Mouse (Mus musculus) midbrain, postnatal 0 days (tissue): Measurements from ENCODE around the gene Tmem44. TPM values are rescaled to one million over a fixed set of nuclear protein-coding genes. Genes with fewer than 3 reads are reported as not detected.

Source experiments
- ATAC-seq: fragments of 200-750 bp; cut with Nextera tagmentation; 2 replicates; pipeline ENCODE4 v1.8.0; 2017; ENCODE audit warnings: moderate number of reproducible peaks, mild to moderate bottlenecking, moderate TSS enrichment, moderate library complexity; ENCODE audit not compliant: low FRiP score
- DNase-seq: peaks from one replicate; pipeline ENCODE4 v3.0.0-alpha.2; 2015; ENCODE audit warnings: low spot score
- H3K27ac ChIP-seq: fragments of 300-500 bp; sonication (generic); 2 replicates; pipeline ENCODE4 v1.5.1; 2014; ENCODE audit warnings: low read depth, mild to moderate bottlenecking, low read length, mixed read lengths
- H3K27me3 ChIP-seq: fragments of 300-500 bp; sonication (generic); 2 replicates; pipeline ENCODE4 v1.6.1; 2014; ENCODE audit warnings: low read length, control low read depth, mixed read lengths; ENCODE audit not compliant: insufficient read depth
- H3K36me3 ChIP-seq: fragments of 300-500 bp; sonication (generic); 2 replicates; pipeline ENCODE4 v1.6.1; 2014; ENCODE audit warnings: low read length, control low read depth, mixed read lengths; ENCODE audit not compliant: insufficient read depth
- H3K4me1 ChIP-seq: fragments of 300-500 bp; sonication (generic); 2 replicates; pipeline ENCODE4 v1.6.1; 2014; ENCODE audit warnings: mild to moderate bottlenecking, control low read depth, antibody characterized with exemption, low read length, mixed read lengths; ENCODE audit not compliant: insufficient read depth
- H3K4me2 ChIP-seq: fragments of 300-500 bp; sonication (generic); 2 replicates; pipeline ENCODE4 v1.6.1; 2014; ENCODE audit warnings: low read depth, mild to moderate bottlenecking, low read length, mixed read lengths; ENCODE audit not compliant: poor library complexity, severe bottlenecking
- H3K4me3 ChIP-seq: fragments of 300-500 bp; sonication (generic); 2 replicates; pipeline ENCODE4 v1.5.1; 2014; ENCODE audit warnings: low read depth, mild to moderate bottlenecking, low read length, moderate library complexity
- H3K9ac ChIP-seq: fragments of 300-500 bp; sonication (generic); replicated peaks from 2 replicates; pipeline ENCODE4 v1.6.1; 2014; ENCODE audit warnings: mild to moderate bottlenecking, low read length, moderate library complexity, mixed read lengths; ENCODE audit not compliant: poor library complexity, severe bottlenecking
- H3K9me3 ChIP-seq: fragments of 300-500 bp; sonication (generic); 2 replicates; pipeline ENCODE4 v1.6.1; 2016; ENCODE audit warnings: low read length, control low read depth
- CTCF ChIP-seq: IDR thresholded peaks from 2 replicates; pipeline ENCODE4 v1.5.1; 2016; ENCODE audit warnings: antibody characterized with exemption, mild to moderate bottlenecking
- WGBS: fragments of 180-500 bp; shearing (Covaris S2); extraction: QIAGEN DNeasy Blood & Tissue Kit; methylation state at CpG from one replicate; pipeline ENCODE4 v1.1.7; 2014; 5-methylcytosine and 5-hydroxymethylcytosine counted together
- polyA plus RNA-seq: library from polyadenylated mRNA; unstranded; fragments of >200 nt; fragmentation: Nextera tagmentation; extraction: Ambion mirVana; gene quantifications from 2 replicates; pipeline ENCODE4 v1.2.1, GENCODE M21; 2015
- total RNA-seq: library from RNA; depleted of rRNA; stranded (reverse); fragments of >200 nt; gene quantifications from 2 replicates; pipeline ENCODE4 v1.2.3, GENCODE M21; 2014

Tmem44 gene
- total and polyA plus RNA-seq, 2 experiments from 2014 or later = 64.3 to 114 TPM

- H3K4me2 ChIP-seq = no peak overlapping the region
- 92% methylated on average over 12 of the region's 12 CpGs for WGBS
- no peaks in the 10 kb centered on the region for H3K27me3 ChIP-seq
- H3K9me3 ChIP-seq = no peaks in the 10 kb centered on the region
- H3K27ac ChIP-seq = no peak overlapping the region
- no peak for DNase-seq
- TF ChIP-seq CTCF = no peak
- no peaks in the 10 kb centered on the region for H3K4me1 ChIP-seq
- H3K36me3 ChIP-seq = 0 out of 2 replicates have a peak, but pooled peaks cover 3% of the 10 kb centered on the region
- ATAC-seq = no peak
- H3K9ac ChIP-seq = no peak overlapping the region
- no peak overlapping the region for H3K4me3 ChIP-seq
Observed at GRCm38 (mm10) chr16:30509340-30509739, 41.3 kb downstream of the Tmem44 start.

GRCm38 (mm10) chr16:30508738-30509137, 41.9 kb downstream of the Tmem44 start:
- no peaks in the 10 kb centered on the region for H3K4me1 ChIP-seq
- H3K4me2 ChIP-seq = no peak overlapping the region
- DNase-seq (no peak), ATAC-seq (no peak)
- H3K36me3 ChIP-seq = 0 out of 2 replicates have a peak, but pooled peaks cover 3% of the 10 kb centered on the region
- H3K27ac ChIP-seq = no peak overlapping the region
- WGBS = 92% methylated on average over 9 of the region's 9 CpGs
- H3K9ac ChIP-seq = no peak overlapping the region
- no peak overlapping the region for H3K4me3 ChIP-seq
- no peaks in the 10 kb centered on the region for H3K27me3 ChIP-seq
- H3K9me3 ChIP-seq = no peaks in the 10 kb centered on the region
- TF ChIP-seq CTCF = no peak

- no peak overlapping the region for H3K4me2 ChIP-seq
- H3K4me1 ChIP-seq = no peaks in the 10 kb centered on the region
- no peak overlapping the region for H3K4me3 ChIP-seq
- 73% methylated on average over 10 of the region's 10 CpGs for WGBS
- no peaks in the 10 kb centered on the region for H3K36me3 ChIP-seq
- ATAC-seq = no peak
- no peaks in the 10 kb centered on the region for H3K27me3 ChIP-seq
- no peak overlapping the region for H3K27ac ChIP-seq
- no peak for DNase-seq
- H3K9ac ChIP-seq = no peak overlapping the region
- no peak for TF ChIP-seq CTCF
- H3K9me3 ChIP-seq = no peaks in the 10 kb centered on the region
Observed at GRCm38 (mm10) chr16:30507120-30507519, 43.5 kb downstream of the Tmem44 start.

GRCm38 (mm10) chr16:30505311-30506031, 45.2 kb downstream of the Tmem44 start:
- Histone ChIP-seq H3K36me3 (no peaks in the 10 kb centered on the region), H3K27ac (no peak overlapping the region), H3K4me2 (no peak overlapping the region), H3K27me3 (no peaks in the 10 kb centered on the region), H3K9me3 (no peaks in the 10 kb centered on the region), H3K4me3 (no peak overlapping the region), H3K9ac (no peak overlapping the region), H3K4me1 (no peaks in the 10 kb centered on the region)
- DNase-seq = no peak
- no peak for TF ChIP-seq CTCF
- WGBS = 67% methylated on average over 11 of the region's 11 CpGs
- no peak for ATAC-seq

- TF ChIP-seq CTCF = no peak
- Histone ChIP-seq H3K4me2 (no peak overlapping the region), H3K27ac (no peak overlapping the region), H3K4me1 (no peaks in the 10 kb centered on the region), H3K36me3 (no peaks in the 10 kb centered on the region), H3K9ac (no peak overlapping the region), H3K4me3 (no peak overlapping the region), H3K9me3 (no peaks in the 10 kb centered on the region), H3K27me3 (no peaks in the 10 kb centered on the region)
- ATAC-seq (no peak), DNase-seq (no peak)
- WGBS = 80% methylated on average over 4 of the region's 4 CpGs
Observed at GRCm38 (mm10) chr16:30504856-30505255, 45.8 kb downstream of the Tmem44 start.

- Histone ChIP-seq H3K9me3 (no peaks in the 10 kb centered on the region), H3K4me1 (no peaks in the 10 kb centered on the region), H3K4me3 (no peak overlapping the region), H3K9ac (no peak overlapping the region), H3K4me2 (no peak overlapping the region), H3K27ac (no peak overlapping the region), H3K27me3 (no peaks in the 10 kb centered on the region), H3K36me3 (no peaks in the 10 kb centered on the region)
- DNase-seq = peak; percentile 51
- TF ChIP-seq CTCF = peak; percentile 79
- 18% methylated on average over 15 of the region's 15 CpGs for WGBS
- 0 out of 2 replicates have a peak, but pooled peaks have one; percentile 14 for ATAC-seq
Observed at GRCm38 (mm10) chr16:30503958-30504357, 46.7 kb downstream of the Tmem44 start.
